Mouse (Mus musculus): ENCODE measurements around the gene Adamtsl1. TPM values are rescaled to one million over a fixed set of nuclear protein-coding genes. Genes with fewer than 3 reads are reported as not detected.

Gene Adamtsl1
- polyA plus RNA-seq, 1 experiment: 5.2 TPM

- no peaks in the 10 kb centered on the region for H3K4me1 ChIP-seq (ENCODE audit: control insufficient read depth, insufficient read depth, low read length)
- H3K27ac ChIP-seq (ENCODE audit: insufficient read depth, low read depth, low read length): no peak overlapping the region
- H3K4me3 ChIP-seq (ENCODE audit: insufficient read depth, low read depth, low read length): no peak overlapping the region
- H3K27me3 ChIP-seq (replicated peaks; ENCODE audit: control insufficient read depth, insufficient read depth, low read length): no peaks in the 10 kb centered on the region
- DNase-seq: no peak
- no peaks in the 10 kb centered on the region for H3K36me3 ChIP-seq (ENCODE audit: control insufficient read depth, insufficient read depth, low read length)
- no peak for TF ChIP-seq POLR2A (IDR thresholded peaks at IDR 0.05; ENCODE audit: low read depth, low read length)
- no peak for TF ChIP-seq CTCF (conservative IDR thresholded peaks at IDR 0.05; ENCODE audit: insufficient read depth, insufficient read length, low read depth, low read length)
- WGBS: 59% methylated on average over 6 of the region's 6 CpGs
Observed at GRCm38 (mm10) chr4:85783768-85784379, 269.9 kb downstream of the Adamtsl1 start.

DNA sequence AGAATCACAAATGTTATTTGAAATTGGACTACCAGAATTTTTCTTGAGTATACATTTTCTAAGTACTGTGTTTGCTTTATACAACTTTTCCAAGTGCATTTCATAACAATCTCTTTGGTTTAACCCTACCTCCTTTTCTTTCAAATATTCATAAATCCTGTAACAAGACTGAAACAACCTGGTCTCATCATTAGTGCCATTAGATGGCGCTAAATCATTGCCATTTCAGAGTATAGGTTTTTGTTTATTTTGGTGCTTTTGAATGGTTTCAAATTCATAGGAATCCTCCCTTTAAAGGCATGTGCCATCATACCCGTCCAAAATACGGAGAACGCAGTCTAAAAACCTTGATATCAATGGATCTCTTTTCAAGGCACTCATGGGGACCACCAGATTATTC lies 270.5 kb downstream of the Adamtsl1 start:
- whole genome bisulfite sequencing: 60% methylated on average over 4 of the region's 4 CpGs
- H3K4me1 ChIP-seq (ENCODE audit: control insufficient read depth, insufficient read depth, low read length): no peaks in the 10 kb centered on the region
- no peak for TF ChIP-seq POLR2A (IDR thresholded peaks at IDR 0.05; ENCODE audit: low read depth, low read length)
- no peak for TF ChIP-seq CTCF (conservative IDR thresholded peaks at IDR 0.05; ENCODE audit: insufficient read depth, insufficient read length, low read depth, low read length)
- H3K27ac ChIP-seq (ENCODE audit: insufficient read depth, low read depth, low read length): no peak overlapping the region
- H3K27me3 ChIP-seq (replicated peaks; ENCODE audit: control insufficient read depth, insufficient read depth, low read length): no peaks in the 10 kb centered on the region
- DNase-seq: no peak
- H3K36me3 ChIP-seq (ENCODE audit: control insufficient read depth, insufficient read depth, low read length): no peaks in the 10 kb centered on the region
- no peak overlapping the region for H3K4me3 ChIP-seq (ENCODE audit: insufficient read depth, low read depth, low read length)

GRCm38 (mm10) chr4:85790226-85790625 lies 276.3 kb downstream of the Adamtsl1 start:
- H3K27ac ChIP-seq (ENCODE audit: insufficient read depth, low read depth, low read length): no peak overlapping the region
- no peak overlapping the region for H3K4me3 ChIP-seq (ENCODE audit: insufficient read depth, low read depth, low read length)
- DNase-seq: no peak
- no peaks in the 10 kb centered on the region for H3K27me3 ChIP-seq (replicated peaks; ENCODE audit: control insufficient read depth, insufficient read depth, low read length)
- H3K36me3 ChIP-seq (ENCODE audit: control insufficient read depth, insufficient read depth, low read length): no peaks in the 10 kb centered on the region
- TF ChIP-seq CTCF (conservative IDR thresholded peaks at IDR 0.05; ENCODE audit: insufficient read depth, insufficient read length, low read depth, low read length) (no peak), POLR2A (IDR thresholded peaks at IDR 0.05; ENCODE audit: low read depth, low read length) (no peak)
- no peaks in the 10 kb centered on the region for H3K4me1 ChIP-seq (ENCODE audit: control insufficient read depth, insufficient read depth, low read length)
- 55% methylated on average over 2 of the region's 2 CpGs for WGBS

DNA sequence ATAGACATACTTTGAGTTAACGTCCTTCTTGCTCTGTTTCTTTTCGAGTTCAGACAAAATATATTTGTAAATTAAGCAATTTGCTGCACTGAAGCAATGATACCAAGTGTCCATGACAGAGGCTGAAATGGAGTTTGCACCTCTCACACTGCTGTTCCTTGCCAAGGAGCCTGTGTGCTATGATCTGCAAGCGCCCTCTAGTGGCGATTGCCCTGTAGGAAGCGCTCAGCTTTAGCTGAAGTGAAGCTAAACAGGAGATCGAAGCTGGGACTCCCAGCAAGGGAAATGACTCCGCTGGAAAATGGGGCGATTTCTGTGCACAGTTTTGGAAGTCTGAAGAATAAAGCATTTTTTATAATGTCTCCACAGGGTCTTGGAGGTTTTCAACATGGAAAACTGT lies 287.8 kb downstream of the Adamtsl1 start:
- Histone ChIP-seq H3K4me1 (ENCODE audit: control insufficient read depth, insufficient read depth, low read length) (no peaks in the 10 kb centered on the region), H3K36me3 (ENCODE audit: control insufficient read depth, insufficient read depth, low read length) (no peaks in the 10 kb centered on the region), H3K4me3 (ENCODE audit: insufficient read depth, low read depth, low read length) (no peak overlapping the region), H3K27ac (ENCODE audit: insufficient read depth, low read depth, low read length) (no peak overlapping the region), H3K27me3 (replicated peaks; ENCODE audit: control insufficient read depth, insufficient read depth, low read length) (no peaks in the 10 kb centered on the region)
- peak; percentile 77 for DNase-seq
- 3% methylated on average over 8 of the region's 8 CpGs for WGBS
- TF ChIP-seq POLR2A (IDR thresholded peaks at IDR 0.05; ENCODE audit: low read depth, low read length) (no peak), CTCF (conservative IDR thresholded peaks at IDR 0.05; ENCODE audit: insufficient read depth, insufficient read length, low read depth, low read length) (peak; percentile 98)

GRCm38 (mm10) chr4:85814418-85814817 lies 300.4 kb downstream of the Adamtsl1 start:
- 75% methylated on average over 3 of the region's 3 CpGs for WGBS
- TF ChIP-seq CTCF (conservative IDR thresholded peaks at IDR 0.05; ENCODE audit: insufficient read depth, insufficient read length, low read depth, low read length) (no peak), POLR2A (IDR thresholded peaks at IDR 0.05; ENCODE audit: low read depth, low read length) (no peak)
- Histone ChIP-seq H3K27ac (ENCODE audit: insufficient read depth, low read depth, low read length) (no peak overlapping the region), H3K27me3 (replicated peaks; ENCODE audit: control insufficient read depth, insufficient read depth, low read length) (no peaks in the 10 kb centered on the region), H3K4me1 (ENCODE audit: control insufficient read depth, insufficient read depth, low read length) (no peaks in the 10 kb centered on the region), H3K36me3 (ENCODE audit: control insufficient read depth, insufficient read depth, low read length) (no peaks in the 10 kb centered on the region), H3K4me3 (ENCODE audit: insufficient read depth, low read depth, low read length) (no peak overlapping the region)
- DNase-seq: no peak

- H3K36me3 ChIP-seq (ENCODE audit: control insufficient read depth, insufficient read depth, low read length): no peaks in the 10 kb centered on the region
- H3K4me1 ChIP-seq (ENCODE audit: control insufficient read depth, insufficient read depth, low read length): no peaks in the 10 kb centered on the region
- no peak overlapping the region for H3K4me3 ChIP-seq (ENCODE audit: insufficient read depth, low read depth, low read length)
- no peaks in the 10 kb centered on the region for H3K27me3 ChIP-seq (replicated peaks; ENCODE audit: control insufficient read depth, insufficient read depth, low read length)
- TF ChIP-seq CTCF (conservative IDR thresholded peaks at IDR 0.05; ENCODE audit: insufficient read depth, insufficient read length, low read depth, low read length) (no peak), POLR2A (IDR thresholded peaks at IDR 0.05; ENCODE audit: low read depth, low read length) (no peak)
- WGBS: 82% methylated on average over 2 of the region's 2 CpGs
- no peak for DNase-seq
- H3K27ac ChIP-seq (ENCODE audit: insufficient read depth, low read depth, low read length): no peak overlapping the region
Observed at GRCm38 (mm10) chr4:85818504-85818903, 304.5 kb downstream of the Adamtsl1 start.

GRCm38 (mm10) chr4:85819169-85819568 lies 305.2 kb downstream of the Adamtsl1 start:
- Histone ChIP-seq H3K36me3 (ENCODE audit: control insufficient read depth, insufficient read depth, low read length) (no peaks in the 10 kb centered on the region), H3K4me3 (ENCODE audit: insufficient read depth, low read depth, low read length) (no peak overlapping the region), H3K27me3 (replicated peaks; ENCODE audit: control insufficient read depth, insufficient read depth, low read length) (no peaks in the 10 kb centered on the region), H3K27ac (ENCODE audit: insufficient read depth, low read depth, low read length) (no peak overlapping the region), H3K4me1 (ENCODE audit: control insufficient read depth, insufficient read depth, low read length) (no peaks in the 10 kb centered on the region)
- peak; percentile 42 for TF ChIP-seq CTCF (conservative IDR thresholded peaks at IDR 0.05; ENCODE audit: insufficient read depth, insufficient read length, low read depth, low read length)
- TF ChIP-seq POLR2A (IDR thresholded peaks at IDR 0.05; ENCODE audit: low read depth, low read length): no peak
- peak; percentile 65 for DNase-seq
- 83% methylated on average over 1 of the region's 1 CpGs for WGBS

All from kidney, adult 2 months (tissue).